Mouse (Mus musculus): ENCODE results near the gene Mall. TPM values are rescaled to one million over a fixed set of nuclear protein-coding genes. Genes with fewer than 3 reads are reported as not detected.

Mall gene
- polyA plus RNA-seq, 1 experiment = not detected

GRCm38 (mm10) chr2:127735512-127736145 lies 5.9 kb upstream of the Mall start:
- Histone ChIP-seq H3K4me3 (ENCODE audit: insufficient read depth, low read depth, low read length) (no peak overlapping the region), H3K27ac (ENCODE audit: insufficient read depth, low read depth, low read length) (no peak overlapping the region), H3K4me1 (ENCODE audit: control insufficient read depth, insufficient read depth, low read length) (no peaks in the 10 kb centered on the region)
- TF ChIP-seq POLR2A (IDR thresholded peaks at IDR 0.05; ENCODE audit: insufficient read depth, low read depth, low read length) = no peak
- TF ChIP-seq CTCF (IDR thresholded peaks at IDR 0.05; ENCODE audit: insufficient read depth, low read depth, low read length) = no peak
- WGBS = 52% methylated on average over 9 of the region's 9 CpGs

GRCm38 (mm10) chr2:127734889-127735288 lies 5.2 kb upstream of the Mall start:
- Histone ChIP-seq H3K4me1 (ENCODE audit: control insufficient read depth, insufficient read depth, low read length) (no peaks in the 10 kb centered on the region; the same call in 1 of the 2 replicates), H3K4me3 (ENCODE audit: insufficient read depth, low read depth, low read length) (no peak overlapping the region), H3K27ac (ENCODE audit: insufficient read depth, low read depth, low read length) (no peak overlapping the region)
- 84% methylated on average over 5 of the region's 5 CpGs for WGBS
- no peak for TF ChIP-seq CTCF (IDR thresholded peaks at IDR 0.05; ENCODE audit: insufficient read depth, low read depth, low read length)
- no peak for TF ChIP-seq POLR2A (IDR thresholded peaks at IDR 0.05; ENCODE audit: insufficient read depth, low read depth, low read length)

- WGBS = 79% methylated on average over 7 of the region's 7 CpGs
- no peak overlapping the region for H3K27ac ChIP-seq (ENCODE audit: insufficient read depth, low read depth, low read length)
- TF ChIP-seq POLR2A (IDR thresholded peaks at IDR 0.05; ENCODE audit: insufficient read depth, low read depth, low read length) (no peak), CTCF (IDR thresholded peaks at IDR 0.05; ENCODE audit: insufficient read depth, low read depth, low read length) (no peak)
- no peak overlapping the region for H3K4me3 ChIP-seq (ENCODE audit: insufficient read depth, low read depth, low read length)
- peaks cover 4% of the 10 kb centered on the region; the same call in 1 of the 2 replicates for H3K4me1 ChIP-seq (ENCODE audit: control insufficient read depth, insufficient read depth, low read length)
These were observed 717 bp upstream of the Mall start for GRCm38 (mm10) chr2:127730301-127730997.

GRCm38 (mm10) chr2:127728661-127729450 lies 876 bp downstream of the Mall start:
- H3K27ac ChIP-seq (ENCODE audit: insufficient read depth, low read depth, low read length) = no peak overlapping the region
- no peak overlapping the region for H3K4me3 ChIP-seq (ENCODE audit: insufficient read depth, low read depth, low read length)
- H3K4me1 ChIP-seq (ENCODE audit: control insufficient read depth, insufficient read depth, low read length) = peaks cover 4% of the 10 kb centered on the region; the same call in 1 of the 2 replicates
- no peak for TF ChIP-seq POLR2A (IDR thresholded peaks at IDR 0.05; ENCODE audit: insufficient read depth, low read depth, low read length)
- no peak for TF ChIP-seq CTCF (IDR thresholded peaks at IDR 0.05; ENCODE audit: insufficient read depth, low read depth, low read length)
- WGBS = 52% methylated on average over 15 of the region's 15 CpGs

- Histone ChIP-seq H3K4me1 (ENCODE audit: control insufficient read depth, insufficient read depth, low read length) (peaks cover 6% of the 10 kb centered on the region; the same call in 1 of the 2 replicates), H3K4me3 (ENCODE audit: insufficient read depth, low read depth, low read length) (no peak overlapping the region), H3K27ac (ENCODE audit: insufficient read depth, low read depth, low read length) (no peak overlapping the region)
- TF ChIP-seq CTCF (IDR thresholded peaks at IDR 0.05; ENCODE audit: insufficient read depth, low read depth, low read length) (no peak), POLR2A (IDR thresholded peaks at IDR 0.05; ENCODE audit: insufficient read depth, low read depth, low read length) (no peak)
- WGBS = 83% methylated on average over 6 of the region's 6 CpGs
These were observed 1.6 kb downstream of the Mall start for GRCm38 (mm10) chr2:127728146-127728545.

- Histone ChIP-seq H3K4me3 (ENCODE audit: insufficient read depth, low read depth, low read length) (no peak overlapping the region), H3K27ac (ENCODE audit: insufficient read depth, low read depth, low read length) (no peak overlapping the region), H3K4me1 (ENCODE audit: control insufficient read depth, insufficient read depth, low read length) (peaks cover 10% of the 10 kb centered on the region)
- TF ChIP-seq CTCF (IDR thresholded peaks at IDR 0.05; ENCODE audit: insufficient read depth, low read depth, low read length) (no peak), POLR2A (IDR thresholded peaks at IDR 0.05; ENCODE audit: insufficient read depth, low read depth, low read length) (no peak)
- WGBS = 80% methylated on average over 4 of the region's 4 CpGs
These were observed 6.5 kb downstream of the Mall start for GRCm38 (mm10) chr2:127723193-127723592.

- Histone ChIP-seq H3K4me3 (ENCODE audit: insufficient read depth, low read depth, low read length) (no peak overlapping the region), H3K27ac (ENCODE audit: insufficient read depth, low read depth, low read length) (no peak overlapping the region), H3K4me1 (ENCODE audit: control insufficient read depth, insufficient read depth, low read length) (peaks cover 10% of the 10 kb centered on the region)
- TF ChIP-seq CTCF (IDR thresholded peaks at IDR 0.05; ENCODE audit: insufficient read depth, low read depth, low read length) = no peak
- no peak for TF ChIP-seq POLR2A (IDR thresholded peaks at IDR 0.05; ENCODE audit: insufficient read depth, low read depth, low read length)
- 51% methylated on average over 7 of the region's 7 CpGs for WGBS
These were observed 7.4 kb downstream of the Mall start for GRCm38 (mm10) chr2:127722176-127722892.

GRCm38 (mm10) chr2:127718839-127719468 lies 10.8 kb downstream of the Mall start:
- Histone ChIP-seq H3K4me3 (ENCODE audit: insufficient read depth, low read depth, low read length) (no peak overlapping the region), H3K27ac (ENCODE audit: insufficient read depth, low read depth, low read length) (no peak overlapping the region), H3K4me1 (ENCODE audit: control insufficient read depth, insufficient read depth, low read length) (peaks cover 14% of the 10 kb centered on the region)
- WGBS = 70% methylated on average over 8 of the region's 8 CpGs
- TF ChIP-seq POLR2A (IDR thresholded peaks at IDR 0.05; ENCODE audit: insufficient read depth, low read depth, low read length) = no peak
- TF ChIP-seq CTCF (IDR thresholded peaks at IDR 0.05; ENCODE audit: insufficient read depth, low read depth, low read length) = no peak
